Mouse (Mus musculus) retina, postnatal 1 day (tissue): ENCODE measurements around the gene Hist1h4f.
"Not testable (repeated sequence)": the region's sequence is repeated elsewhere in the genome, so short reads cannot be mapped to it uniquely, and the experiment has no call there.

Experiments
- DNase-seq: peaks from one replicate; pipeline ENCODE4 v3.0.0-alpha.2; 2012

Gene Hist1h4f

GRCm38 (mm10) chr13:23554393-23554792 lies 2.9 kb upstream of the Hist1h4f start:
- DNase-seq: no peak

- DNase-seq: no peak
Measured at GRCm38 (mm10) chr13:23552962-23553361, 1.5 kb upstream of the Hist1h4f start, which contains the start of gene Hist1h1d. Gene Hist1h1d, plus strand, starts transcription at chr13:23553262.

DNA sequence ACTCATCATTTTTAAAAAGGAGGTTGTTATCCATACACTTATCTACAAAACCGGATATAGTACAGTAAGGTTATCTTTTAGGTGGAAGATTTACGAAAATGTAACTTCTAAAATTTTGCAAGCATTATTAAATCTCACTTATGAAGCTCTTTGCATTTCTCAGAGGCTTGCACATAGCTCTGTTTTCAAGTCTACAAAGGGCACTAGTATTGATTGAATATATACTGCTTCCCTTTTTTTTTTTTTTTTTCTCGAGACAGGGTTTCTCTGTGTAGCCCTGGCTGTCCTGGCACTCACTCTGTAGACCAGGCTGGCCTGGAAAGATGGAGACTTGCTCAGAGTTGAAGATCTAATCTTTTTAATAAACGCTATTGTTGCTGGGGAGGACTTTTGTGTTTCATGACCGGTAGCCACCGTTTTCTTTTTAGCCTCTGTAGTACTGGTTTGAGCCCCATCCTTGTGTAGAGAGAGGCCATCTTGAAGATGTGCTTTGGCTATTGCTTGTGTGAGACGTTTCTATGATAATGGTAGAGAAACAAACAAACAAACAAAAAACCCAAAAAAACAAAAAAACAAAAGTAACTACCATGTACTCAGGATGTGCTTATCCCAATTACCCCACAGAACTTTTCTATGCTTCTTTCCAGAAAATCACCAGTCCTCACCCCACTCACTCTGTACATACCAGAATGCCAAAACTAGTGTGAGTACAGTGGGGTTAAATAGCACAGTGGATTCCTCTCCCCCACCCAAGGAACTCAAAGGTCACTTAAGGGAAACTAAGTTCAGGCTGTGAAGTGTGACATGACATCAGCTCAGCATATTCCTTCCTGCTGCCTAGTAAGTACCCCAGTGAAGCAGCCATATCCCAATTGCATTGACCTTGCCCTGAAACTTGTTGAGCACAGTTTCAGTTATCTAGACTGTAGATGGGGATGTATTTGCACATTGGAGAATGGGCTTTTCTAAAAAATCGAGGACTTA lies 775 bp upstream of the Hist1h4f start:
- DNase-seq: no peak

DNA sequence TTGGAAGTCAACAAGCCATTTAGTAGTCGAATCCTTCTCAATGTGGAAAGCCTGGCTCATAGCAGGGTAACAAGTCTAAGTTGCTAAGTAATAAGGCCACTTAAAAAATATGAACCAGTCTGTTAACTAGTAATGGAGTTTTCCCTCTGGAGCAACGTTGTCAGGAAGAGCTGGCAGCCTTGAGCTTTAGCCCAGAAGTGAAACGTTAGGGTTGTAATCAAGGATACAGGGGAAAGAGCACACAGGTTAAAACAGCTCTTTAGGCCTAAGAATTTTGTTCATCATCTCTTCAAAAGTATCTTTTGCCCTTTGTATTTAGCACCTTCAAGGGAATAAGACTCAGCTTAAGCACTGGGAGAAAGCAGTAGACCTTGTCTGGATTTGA lies 695 bp downstream of the Hist1h4f start:
- no peak for DNase-seq

- DNase-seq: no peak
Measured at GRCm38 (mm10) chr13:23546694-23547093, 4.8 kb downstream of the Hist1h4f start.

- DNase-seq: not testable (repeated sequence)
Measured at GRCm38 (mm10) chr13:23544787-23545120, 6.7 kb downstream of the Hist1h4f start.

GRCm38 (mm10) chr13:23543965-23544786 lies 7.3 kb downstream of the Hist1h4f start, which contains the start of gene Hist1h3f:
Gene Hist1h3f, plus strand, starts transcription at chr13:23544052.
- DNase-seq: peak; percentile 98

DNA sequence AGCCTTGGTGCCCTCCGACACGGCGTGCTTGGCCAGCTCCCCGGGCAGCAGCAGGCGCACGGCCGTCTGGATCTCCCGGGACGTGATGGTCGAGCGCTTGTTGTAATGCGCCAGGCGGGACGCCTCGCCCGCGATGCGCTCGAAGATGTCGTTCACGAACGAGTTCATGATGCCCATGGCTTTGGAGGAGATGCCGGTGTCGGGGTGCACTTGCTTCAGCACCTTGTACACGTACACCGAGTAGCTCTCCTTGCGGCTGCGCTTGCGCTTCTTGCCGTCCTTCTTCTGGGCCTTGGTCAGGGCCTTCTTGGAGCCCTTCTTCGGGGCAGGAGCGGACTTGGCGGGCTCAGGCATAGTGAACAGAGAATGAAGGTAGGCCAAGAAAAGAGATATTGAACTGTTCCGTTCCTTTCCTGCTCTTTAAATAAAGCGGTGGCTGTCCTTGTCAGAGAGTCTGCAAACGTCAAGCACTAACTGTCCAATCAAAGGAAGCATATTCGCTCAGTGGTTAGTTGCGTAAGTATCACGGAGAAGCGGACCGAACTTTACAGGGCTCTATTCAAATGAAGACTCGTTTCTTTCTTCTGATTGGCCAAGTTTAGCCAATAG lies 8.3 kb downstream of the Hist1h4f start, which contains the start of gene Hist1h2bh:
Gene Hist1h2bh, minus strand, starts transcription at position 394 of the 609 bp plus-strand sequence.
- peak; percentile 93 for DNase-seq

DNA sequence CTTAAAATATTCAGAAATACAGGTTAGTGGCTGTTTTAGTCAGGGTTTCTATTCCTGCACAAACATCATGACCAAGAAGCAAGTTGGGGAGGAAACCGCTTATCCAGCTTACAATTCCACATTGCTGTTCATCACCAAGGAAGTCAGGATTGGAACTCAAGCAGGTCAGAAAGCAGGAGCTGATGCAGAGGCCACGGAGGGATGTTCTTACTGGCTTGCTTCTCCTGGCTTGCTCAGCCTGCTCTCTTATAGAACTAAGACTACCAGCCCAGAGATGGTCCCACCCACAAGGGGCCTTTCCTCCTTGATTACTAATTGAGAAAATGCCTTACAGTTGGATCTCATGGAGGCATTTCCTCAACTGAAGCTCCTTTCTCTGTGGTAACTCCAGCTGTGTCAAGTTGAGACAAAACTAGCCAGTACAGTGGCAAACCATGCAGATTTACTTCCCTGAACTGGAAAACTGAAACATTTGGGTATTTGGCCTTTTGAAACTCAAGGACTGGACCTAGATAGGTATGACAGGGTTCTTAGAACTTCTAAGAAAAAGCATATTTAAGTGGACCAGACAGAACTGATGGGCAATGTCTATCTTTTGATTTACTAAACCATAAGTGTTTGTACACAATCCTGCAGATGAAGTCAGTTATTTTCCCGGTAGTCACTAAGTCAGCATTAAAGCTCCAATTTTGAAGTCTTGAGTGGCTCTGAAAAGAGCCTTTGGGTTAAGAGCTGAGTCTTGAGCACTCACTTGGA lies 9.0 kb downstream of the Hist1h4f start:
- not testable (repeated sequence) for DNase-seq

DNA sequence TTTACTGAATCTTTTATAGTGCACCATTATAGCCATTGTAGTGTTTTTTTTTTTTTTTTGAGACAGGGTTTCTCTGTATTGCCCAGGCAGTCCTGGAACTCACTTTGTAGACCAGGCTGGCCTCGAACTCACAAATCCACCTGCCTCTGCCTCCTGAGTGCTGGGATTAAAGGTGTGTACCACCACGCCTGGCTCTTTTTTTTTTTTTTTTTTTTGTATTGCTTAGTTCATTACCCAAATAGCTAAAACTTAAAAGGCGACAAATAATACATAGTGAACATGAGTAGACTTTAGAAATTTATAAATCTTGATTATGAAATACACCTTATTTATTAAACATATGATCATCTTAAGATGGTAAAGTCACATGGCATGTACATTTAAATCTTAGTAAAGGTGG lies 10.0 kb downstream of the Hist1h4f start:
- no peak for DNase-seq

GRCm38 (mm10) chr13:23539821-23540220 lies 11.6 kb downstream of the Hist1h4f start:
- not testable (repeated sequence) for DNase-seq

- no peak for DNase-seq
Measured at GRCm38 (mm10) chr13:23538249-23538648, 13.2 kb downstream of the Hist1h4f start.

DNA sequence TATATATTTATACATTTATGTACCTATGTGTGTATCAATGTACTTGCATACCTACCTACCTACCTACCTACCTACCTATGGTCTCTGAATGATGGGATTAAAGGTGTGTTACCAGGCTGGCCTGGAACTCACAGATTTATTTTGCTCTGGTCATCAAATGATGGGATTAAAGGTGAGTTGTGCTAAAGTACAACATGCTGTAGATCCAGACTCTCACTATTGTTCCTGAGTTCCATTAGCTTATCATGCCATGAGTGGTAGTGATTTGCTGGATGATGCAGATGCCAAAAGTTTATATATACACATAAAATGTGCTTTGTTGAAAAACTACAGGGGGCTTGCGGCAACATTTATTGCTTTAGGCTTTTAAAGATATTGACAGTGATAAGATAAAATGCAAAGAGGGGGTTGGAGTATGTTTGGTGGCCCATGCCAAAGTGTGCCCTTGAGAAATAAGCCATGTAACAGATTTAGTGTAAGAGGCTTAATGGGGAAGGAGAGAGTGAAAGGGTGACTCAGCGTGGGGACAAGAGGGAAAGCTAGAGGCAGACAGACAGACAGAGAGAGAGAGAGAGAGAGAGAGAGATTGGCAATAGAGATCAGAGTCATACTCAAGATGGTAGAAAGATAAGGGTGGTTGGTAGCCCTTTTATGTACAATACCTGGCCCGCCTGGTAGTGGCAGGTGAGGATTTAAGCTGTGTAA lies 14.3 kb downstream of the Hist1h4f start:
- DNase-seq: no peak

DNA sequence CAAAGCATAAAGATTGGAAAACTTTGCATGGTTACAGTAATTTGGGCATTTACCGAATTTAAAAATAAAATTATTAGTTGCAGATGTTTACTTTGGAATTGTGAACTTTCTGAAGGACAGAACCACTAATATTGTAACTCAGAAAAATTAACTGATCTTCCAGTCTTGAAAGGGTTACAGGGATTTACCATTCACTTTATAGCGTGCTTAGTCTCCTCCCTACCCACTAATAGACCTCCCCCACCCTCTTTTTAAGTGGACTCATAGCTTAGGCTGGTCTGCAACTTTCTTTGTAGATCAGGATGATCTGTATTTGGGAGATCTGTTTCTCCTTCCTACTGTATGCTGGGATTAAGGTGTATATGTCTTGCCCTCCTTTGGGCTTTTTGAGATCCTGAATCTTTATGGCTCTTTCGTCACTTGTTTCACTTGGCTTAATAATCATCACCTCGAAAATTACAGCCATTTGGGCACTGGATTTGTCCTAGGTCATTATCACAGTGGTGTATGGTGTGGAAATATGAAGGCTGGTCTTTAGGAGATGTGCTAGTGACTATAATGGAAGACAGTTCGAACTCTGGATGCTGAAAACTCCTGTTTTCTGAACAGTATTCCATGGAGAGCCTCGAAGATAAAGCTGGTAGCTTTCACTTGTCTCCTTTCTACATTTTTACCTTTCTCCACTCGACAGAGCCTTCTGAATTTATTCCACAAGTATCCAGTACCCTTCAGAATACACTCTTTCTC lies 15.2 kb downstream of the Hist1h4f start:
- DNase-seq: no peak

GRCm38 (mm10) chr13:23535137-23536075 lies 16.0 kb downstream of the Hist1h4f start, which contains the start of gene Hist1h3g:
Gene Hist1h3g, plus strand, starts transcription at chr13:23535422.
- peak; percentile 98 for DNase-seq

DNA sequence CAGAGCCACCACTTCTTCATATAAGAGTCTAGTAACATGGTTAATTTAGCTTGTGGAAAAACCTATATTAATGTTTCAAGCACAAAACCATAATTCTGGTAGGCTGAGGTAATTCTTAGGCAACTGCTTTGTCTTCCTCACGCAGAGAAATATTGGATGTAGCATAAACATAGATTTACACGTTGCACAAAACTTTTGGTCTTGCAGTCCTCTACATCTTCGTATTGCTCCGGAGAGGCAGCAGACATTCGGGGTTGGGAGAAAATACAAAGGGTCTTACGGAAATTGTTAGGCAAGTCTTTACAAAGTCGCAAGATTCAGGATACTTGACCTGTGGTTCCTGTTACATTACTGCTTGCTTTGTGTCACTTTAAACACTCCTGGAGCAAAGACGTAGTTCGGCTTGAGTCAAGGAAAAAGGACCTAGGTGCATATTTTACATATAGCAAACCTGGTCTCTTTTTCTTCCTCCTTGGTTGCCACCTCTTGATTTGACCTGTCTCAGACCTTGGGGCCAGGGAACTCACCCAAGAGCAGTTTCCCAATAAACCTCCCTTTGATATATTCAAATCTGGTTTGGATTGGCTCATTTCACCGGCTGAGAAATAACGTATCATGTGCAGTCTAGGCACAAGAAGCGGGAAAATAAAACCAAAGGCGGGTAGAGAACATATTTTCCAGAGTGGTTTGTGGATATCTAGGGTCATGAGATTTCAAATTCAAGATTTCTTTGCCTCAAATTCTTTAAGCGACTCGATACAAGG lies 16.9 kb downstream of the Hist1h4f start:
- DNase-seq: no peak

- peak; percentile 94 for DNase-seq
Measured at GRCm38 (mm10) chr13:23533560-23534367, 17.7 kb downstream of the Hist1h4f start, which contains the start of gene Hist1h2af. Gene Hist1h2af, plus strand, starts transcription at chr13:23533906.
